Mouse (Mus musculus) cerebellum, postnatal 10 days (tissue): ENCODE results near the gene Slc39a9.

Source experiments
- DNase-seq, 2 experiments: peaks; one replicate each; pipeline ENCODE4 v3.0.0; 2021; ENCODE audit warnings: mixed read lengths in 2 of 2

Gene Slc39a9

GRCm38 (mm10) chr12:80643693-80644505 lies at the start of gene Slc39a9, which contains the start of gene Erh:
Slc39a9 (plus strand) TSS chr12:80643883.
Erh (minus strand) TSS chr12:80644341.
- peak; percentile 94 to 96 for DNase-seq

GRCm38 (mm10) chr12:80594141-80594540 lies 49.5 kb upstream of the Slc39a9 start:
- no peak for DNase-seq

- no peak for DNase-seq
Observed at GRCm38 (mm10) chr12:80594781-80595180, 48.9 kb upstream of the Slc39a9 start.

- no peak for DNase-seq
Observed at GRCm38 (mm10) chr12:80595566-80595965, 48.1 kb upstream of the Slc39a9 start.

- DNase-seq = no peak
Observed at GRCm38 (mm10) chr12:80595968-80596367, 47.7 kb upstream of the Slc39a9 start.

GRCm38 (mm10) chr12:80598236-80598635 lies 45.4 kb upstream of the Slc39a9 start:
- DNase-seq = no peak

DNA sequence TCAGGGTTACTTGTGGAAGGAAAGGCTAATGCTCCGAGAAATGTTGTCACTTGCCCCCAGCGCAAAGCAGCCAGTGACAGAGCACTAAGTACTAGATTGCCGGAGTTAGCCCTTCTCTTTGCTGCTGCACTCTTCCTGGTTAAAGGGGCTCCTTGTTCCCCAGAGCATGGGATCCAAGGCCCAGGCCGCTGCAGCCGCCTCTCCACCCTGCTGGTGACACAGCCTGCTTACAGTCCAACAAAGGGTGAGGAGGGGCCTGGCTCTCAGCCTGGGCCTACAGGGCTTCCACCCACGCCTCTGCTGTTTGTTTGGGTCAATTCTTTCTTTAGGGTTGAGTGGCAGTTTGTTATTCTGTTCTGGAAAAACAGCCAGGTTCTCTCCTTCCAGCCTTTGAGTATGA lies 44.9 kb upstream of the Slc39a9 start:
- peak; percentile 48 to 67 for DNase-seq

GRCm38 (mm10) chr12:80601597-80602269 lies 42.0 kb upstream of the Slc39a9 start:
- peak; percentile 41 to 56 for DNase-seq

GRCm38 (mm10) chr12:80602432-80602831 lies 41.3 kb upstream of the Slc39a9 start:
- no peak for DNase-seq

GRCm38 (mm10) chr12:80603566-80603965 lies 40.1 kb upstream of the Slc39a9 start:
- peak; percentile 64 to 76 for DNase-seq

- no peak for DNase-seq
Observed at GRCm38 (mm10) chr12:80604218-80604617, 39.5 kb upstream of the Slc39a9 start.

GRCm38 (mm10) chr12:80608576-80608975 lies 35.1 kb upstream of the Slc39a9 start:
- no peak for DNase-seq

GRCm38 (mm10) chr12:80609928-80610327 lies 33.8 kb upstream of the Slc39a9 start:
- DNase-seq = no peak

DNA sequence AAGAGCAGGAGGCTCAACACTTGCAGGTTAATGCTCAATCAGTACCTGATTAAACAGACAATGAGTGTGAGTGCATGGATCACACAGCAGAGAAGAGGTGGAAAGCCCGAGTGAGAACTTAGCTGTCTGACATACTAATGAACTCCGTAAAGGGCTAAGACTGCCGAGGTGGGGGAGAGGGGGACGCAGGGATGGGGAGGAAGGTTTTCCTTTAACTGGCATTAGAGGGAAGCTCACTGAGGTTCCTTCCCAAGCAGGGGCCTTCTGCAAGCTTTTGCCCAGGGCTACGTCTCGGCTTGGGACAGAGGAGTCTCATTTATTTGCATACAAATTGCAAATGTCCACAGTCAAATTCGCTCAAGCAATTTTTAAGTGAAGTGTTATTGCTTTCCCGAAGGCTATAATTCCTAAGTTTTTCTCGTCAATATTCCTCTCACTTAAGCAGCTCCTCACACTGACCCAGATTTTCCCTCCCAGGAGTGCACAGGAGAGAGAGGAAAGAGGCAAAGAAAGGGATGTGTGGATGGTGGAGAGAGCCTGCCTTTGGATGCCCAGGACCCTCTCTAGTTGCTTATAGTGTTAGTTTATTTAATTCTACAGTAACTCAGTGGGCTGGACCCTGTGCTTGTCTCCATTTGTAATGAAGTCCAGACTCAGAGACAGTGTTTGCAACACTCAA lies 31.4 kb upstream of the Slc39a9 start:
- no peak for DNase-seq

- DNase-seq = no peak
Observed at GRCm38 (mm10) chr12:80615371-80616257, 28.1 kb upstream of the Slc39a9 start.

DNA sequence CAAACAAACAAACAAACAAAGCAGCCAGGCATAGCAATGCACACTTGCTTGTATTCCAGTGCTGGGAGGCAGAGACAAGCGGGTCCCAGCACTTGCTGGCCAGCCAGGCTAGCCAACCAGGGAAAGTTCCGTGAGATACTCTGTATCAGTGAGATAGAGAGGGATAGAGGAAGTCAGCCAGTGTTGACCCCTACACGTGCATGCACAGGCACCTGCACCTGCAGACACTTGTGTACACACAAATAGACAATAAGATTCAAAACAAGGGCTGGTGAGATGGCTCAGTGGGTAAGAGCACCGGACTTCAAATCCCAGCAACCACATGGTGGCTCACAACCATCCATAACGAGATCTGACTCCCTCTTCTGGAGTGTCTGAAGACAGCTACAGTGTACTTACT lies 23.2 kb upstream of the Slc39a9 start:
- no peak for DNase-seq

GRCm38 (mm10) chr12:80631790-80632189 lies 11.9 kb upstream of the Slc39a9 start:
- DNase-seq = no peak

DNA sequence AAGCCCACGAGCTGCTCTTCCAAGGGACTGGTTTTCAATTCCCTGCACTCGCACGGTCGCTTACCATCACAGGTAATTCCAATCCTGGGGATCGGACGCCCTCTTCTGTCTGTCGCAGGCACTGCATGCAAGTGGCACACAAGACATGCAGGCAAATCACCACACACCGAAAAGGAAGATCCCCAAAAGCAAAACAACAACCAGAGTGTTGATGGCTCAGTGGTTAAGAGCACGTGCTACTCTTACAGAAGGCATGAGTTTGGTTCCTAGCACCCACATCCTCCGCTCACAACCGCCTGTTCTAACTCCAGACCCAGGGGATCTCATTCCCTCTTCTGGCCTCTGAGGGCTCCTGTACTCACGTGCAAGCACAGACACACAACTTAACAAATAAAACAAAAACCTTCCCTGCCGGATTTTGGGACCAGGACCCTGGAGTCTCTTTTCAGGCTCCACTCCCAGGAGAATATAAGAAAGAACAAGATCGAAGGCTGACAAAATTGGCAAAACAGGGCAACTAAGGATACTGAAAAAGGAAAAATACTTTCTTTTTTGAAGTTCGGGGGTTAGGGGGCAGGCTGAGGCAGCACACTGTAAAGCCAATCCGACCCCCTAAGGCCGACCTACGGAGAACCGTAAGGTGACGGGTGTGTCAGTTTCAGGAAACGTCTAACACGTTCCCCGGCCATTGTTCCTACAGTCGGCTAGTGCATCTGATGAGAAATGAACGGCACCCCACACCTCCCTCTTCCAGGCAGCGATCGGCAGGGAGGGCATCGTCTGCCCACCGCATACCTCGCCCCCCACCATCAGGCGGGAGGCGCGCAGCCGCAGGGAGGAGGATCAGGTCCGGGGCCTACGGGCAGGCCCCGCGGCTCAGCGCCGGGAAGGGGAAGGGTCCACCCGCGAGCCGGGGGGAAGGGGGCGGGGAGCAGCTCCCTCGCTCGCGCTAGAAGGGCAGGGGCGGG lies 674 bp upstream of the Slc39a9 start:
- DNase-seq = peak; percentile 66 to 76

GRCm38 (mm10) chr12:80644506-80644868 lies 804 bp downstream of the Slc39a9 start:
- no peak for DNase-seq

- DNase-seq = no peak
Observed at GRCm38 (mm10) chr12:80646377-80646776, 2.7 kb downstream of the Slc39a9 start.

DNA sequence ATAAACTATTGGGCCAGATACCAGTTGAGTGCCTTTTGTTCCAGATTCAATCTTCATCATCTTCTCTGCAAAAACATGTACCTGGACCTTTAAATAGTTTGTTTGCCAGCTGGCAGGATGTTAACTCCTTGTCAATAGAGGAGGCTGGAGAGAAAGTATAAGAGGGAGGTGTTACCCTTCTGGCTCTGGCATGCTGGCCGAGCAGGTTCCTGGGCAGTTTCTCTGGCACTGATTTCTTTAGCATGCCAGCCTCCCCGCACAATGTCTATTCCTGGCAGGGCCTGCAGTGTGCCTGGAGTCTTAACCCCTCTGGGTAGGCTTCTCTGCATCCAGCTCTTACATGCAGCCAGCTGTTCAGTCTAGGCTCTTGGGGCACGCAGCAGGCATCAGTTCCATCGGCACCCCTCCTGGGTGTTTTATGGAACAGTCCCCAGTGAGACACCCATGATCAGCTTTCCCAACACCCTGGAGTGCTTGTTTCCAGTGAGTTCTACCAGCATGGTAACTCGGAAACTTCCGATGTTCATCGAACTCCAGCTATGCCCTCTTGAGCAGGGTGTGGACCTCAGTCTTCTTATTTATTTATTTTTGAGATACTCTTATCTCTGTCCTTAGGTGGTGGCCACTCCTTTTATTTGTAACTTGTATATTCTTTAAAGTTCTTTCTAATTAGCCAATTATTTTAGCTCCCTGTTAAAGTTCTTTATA lies 10.4 kb downstream of the Slc39a9 start:
- peak; percentile 34 to 46 for DNase-seq
